Mouse (Mus musculus) embryonic stem cell, embryonic (primary cell): ENCODE measurements around the gene Camkk2.

Experiments used
- CTCF ChIA-PET, 4 experiments: fragments of 300-600 bp in 2 of 4; fragments of 350-600 bp in 2 of 4; sonication (Branson Sonifier 250); formaldehyde crosslinking; loops; one replicate each; lab custom pipeline; 2022; ENCODE audit warnings: inconsistent platforms in 2 of 4; lab: Charles Lee
- POLR2A ChIA-PET, 4 experiments: fragments of 300-600 bp in 2 of 4; fragments of 350-600 bp in 2 of 4; sonication (Branson Sonifier 250); formaldehyde crosslinking; loops; one replicate each; lab custom pipeline; 2022; ENCODE audit warnings: antibody characterized with exemption in 4 of 4, inconsistent platforms in 1 of 4; lab: Charles Lee

The Camkk2 gene

DNA sequence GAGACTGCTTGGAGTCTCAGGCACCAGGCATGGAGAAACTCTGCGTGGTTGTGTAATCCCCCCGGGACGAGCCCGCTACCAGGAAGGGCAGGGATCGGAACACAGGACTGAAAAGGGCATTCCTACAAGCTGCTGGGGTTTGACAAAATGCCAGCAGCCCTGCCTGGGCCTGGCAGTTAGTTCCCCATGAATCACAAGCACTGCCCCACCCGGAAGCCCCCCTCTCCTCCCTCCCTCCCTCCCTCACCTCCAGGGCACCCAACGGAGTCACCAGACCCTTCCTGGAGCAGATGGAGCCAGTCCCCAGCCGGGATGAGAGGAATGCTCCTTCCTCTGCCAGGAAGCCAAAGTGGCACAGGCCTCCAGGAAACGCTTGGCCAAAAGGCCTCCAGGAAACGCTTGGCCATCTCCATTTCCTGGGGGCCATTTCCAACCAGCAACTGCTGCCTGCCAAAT, 8.4 kb downstream of the Camkk2 start:
- CTCF ChIA-PET = interaction anchor here in 3 of 4 experiments (0.6 to 1.7 kb wide), 5 partner anchors 9 to 261 kb away, joined by 3 to 6 read pairs (median 3); no protein-coding TSS in a partner anchor
- POLR2A ChIA-PET = interaction anchor here in 3 of 4 experiments (0.6 to 3.9 kb wide), 23 partner anchors 9 to 350 kb away, joined by 3 to 16 read pairs (median 4); partner anchors contain the start of genes P2rx4 (in 1 of the 3) and Rnf34 (in 1 of the 3)

DNA sequence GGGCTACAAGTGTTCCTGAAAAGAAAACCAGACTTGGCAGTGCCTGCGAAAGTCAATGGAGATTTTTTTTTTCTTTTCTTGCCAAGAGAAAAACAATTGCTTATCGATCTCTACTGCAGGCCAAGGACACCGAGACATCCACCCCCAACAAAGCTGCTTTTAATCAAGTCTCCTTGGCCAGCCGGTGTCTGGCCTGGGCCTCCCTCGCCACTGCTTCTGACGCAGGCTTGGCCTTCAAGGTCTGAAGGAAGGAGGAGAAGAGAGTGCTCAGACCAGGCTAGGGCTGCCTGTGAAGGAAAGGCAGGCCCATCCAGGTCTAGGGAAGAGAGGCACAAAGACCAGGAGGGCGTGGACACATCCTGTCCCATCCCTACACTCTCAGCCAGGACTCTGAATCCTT, 8.9 kb downstream of the Camkk2 start:
- CTCF ChIA-PET = interaction anchor here in 3 of 4 experiments (0.6 to 1.7 kb wide), 6 partner anchors 8 to 482 kb away, joined by 3 to 6 read pairs (median 4); partner anchors contain the start of gene Wdr66 (in 1 of the 3)
- POLR2A ChIA-PET = interaction anchor here in 3 of 4 experiments (0.6 to 3.9 kb wide), 24 partner anchors 9 to 416 kb away, joined by 3 to 16 read pairs (median 4); partner anchors contain the start of genes P2rx4 (in 1 of the 3), Rad9b (in 1 of the 3), Rnf34 (in 1 of the 3) and Vps29 (in 1 of the 3)

DNA sequence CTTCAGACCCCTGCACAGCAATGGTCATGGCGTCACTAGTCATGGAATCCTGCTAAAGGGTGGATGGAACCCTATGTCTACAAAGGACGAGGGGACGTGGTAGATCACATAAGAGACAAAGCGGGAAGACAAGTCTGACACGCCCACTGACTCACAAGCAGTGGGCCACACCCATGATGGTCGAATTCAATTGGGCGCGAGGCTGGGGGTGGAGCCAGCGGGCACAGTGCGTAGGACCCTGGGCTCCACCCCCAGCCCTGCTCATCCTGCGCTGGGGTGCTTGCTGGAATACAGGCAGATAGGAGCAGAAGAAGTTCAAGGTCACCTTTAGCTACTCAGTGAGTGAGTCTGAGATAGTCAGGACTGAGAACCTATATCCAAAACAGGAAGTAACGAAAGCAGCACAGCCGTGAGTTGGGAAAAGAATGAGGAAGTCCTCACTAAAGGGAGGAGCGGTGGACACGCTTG, 10.1 kb downstream of the Camkk2 start:
- POLR2A ChIA-PET = interaction anchor here in 3 of 4 experiments (0.6 to 3.9 kb wide), 27 partner anchors 8 to 415 kb away, joined by 3 to 16 read pairs (median 4); partner anchors contain the start of genes Anapc5 (in 2 of the 3), Orai1 (in 1 of the 3), Rad9b (in 1 of the 3) and Vps29 (in 1 of the 3)
- CTCF ChIA-PET = interaction anchor here in 2 of 4 experiments (0.6 to 1.4 kb wide), 5 partner anchors 13 to 280 kb away, joined by 3 to 4 read pairs (median 4); partner anchors contain the start of gene Orai1 (in 1 of the 2)

DNA sequence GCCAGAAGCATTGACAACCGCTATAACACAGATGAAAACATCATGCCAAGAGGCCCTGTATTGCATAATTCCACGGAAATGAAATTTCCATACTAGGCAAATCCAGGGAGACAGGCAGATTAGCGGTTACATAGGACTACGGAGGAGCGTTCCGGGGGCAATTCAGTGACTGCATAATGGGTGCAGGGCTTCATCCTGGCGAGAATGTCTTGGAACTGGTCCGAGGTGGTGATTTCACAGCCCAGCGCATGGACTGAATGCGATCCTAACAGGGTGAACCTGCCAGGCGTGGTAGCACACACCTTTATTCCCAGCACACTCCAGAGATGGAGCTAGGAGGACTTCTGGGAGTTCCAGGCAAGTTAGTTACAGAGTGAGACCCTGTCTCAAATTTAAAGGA, 11.9 kb downstream of the Camkk2 start:
- POLR2A ChIA-PET = interaction anchor here in 1 of 4 experiments (1.7 kb wide), 1 partner anchor 58 kb away, joined by 4 read pairs; no protein-coding TSS in a partner anchor
- CTCF ChIA-PET = interaction anchor here in 1 of 4 experiments (0.6 kb wide), 1 partner anchor 255 kb away, joined by 11 read pairs; no protein-coding TSS in a partner anchor

DNA sequence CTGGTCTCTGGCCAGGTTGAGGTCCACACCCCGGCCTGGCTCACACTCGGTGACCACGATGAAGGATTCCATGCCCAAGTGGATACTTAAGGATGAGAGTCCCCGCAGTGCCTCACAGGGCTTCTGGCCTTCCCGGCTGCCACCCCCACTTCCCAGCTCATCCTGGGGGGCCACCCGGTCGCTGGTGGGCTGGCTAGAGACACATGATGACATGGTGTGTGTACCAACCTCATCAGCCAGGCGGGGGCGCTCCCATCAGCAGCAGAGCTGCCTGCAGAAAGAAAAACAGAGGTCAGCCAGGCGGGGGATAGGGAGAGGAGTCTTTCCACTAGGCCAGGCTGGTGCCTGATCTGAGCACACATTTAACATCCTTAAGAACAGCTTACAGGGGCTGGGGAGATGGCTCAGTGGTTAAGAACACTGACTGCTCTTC, 15.2 kb downstream of the Camkk2 start:
- ChIA-PET CTCF (interaction anchor here (0.5 to 2.2 kb wide), 27 partner anchors 8 to 410 kb away, joined by 3 to 9 read pairs (median 4); partner anchors contain the start of genes Rad9b (in 1 of the 4) and Vps29 (in 1 of the 4)), POLR2A (interaction anchor here in 3 of 4 experiments (0.6 to 1.9 kb wide), 10 partner anchors 9 to 894 kb away, joined by 3 to 9 read pairs (median 3); partner anchors contain the start of gene Anapc5 (in 1 of the 3))

DNA sequence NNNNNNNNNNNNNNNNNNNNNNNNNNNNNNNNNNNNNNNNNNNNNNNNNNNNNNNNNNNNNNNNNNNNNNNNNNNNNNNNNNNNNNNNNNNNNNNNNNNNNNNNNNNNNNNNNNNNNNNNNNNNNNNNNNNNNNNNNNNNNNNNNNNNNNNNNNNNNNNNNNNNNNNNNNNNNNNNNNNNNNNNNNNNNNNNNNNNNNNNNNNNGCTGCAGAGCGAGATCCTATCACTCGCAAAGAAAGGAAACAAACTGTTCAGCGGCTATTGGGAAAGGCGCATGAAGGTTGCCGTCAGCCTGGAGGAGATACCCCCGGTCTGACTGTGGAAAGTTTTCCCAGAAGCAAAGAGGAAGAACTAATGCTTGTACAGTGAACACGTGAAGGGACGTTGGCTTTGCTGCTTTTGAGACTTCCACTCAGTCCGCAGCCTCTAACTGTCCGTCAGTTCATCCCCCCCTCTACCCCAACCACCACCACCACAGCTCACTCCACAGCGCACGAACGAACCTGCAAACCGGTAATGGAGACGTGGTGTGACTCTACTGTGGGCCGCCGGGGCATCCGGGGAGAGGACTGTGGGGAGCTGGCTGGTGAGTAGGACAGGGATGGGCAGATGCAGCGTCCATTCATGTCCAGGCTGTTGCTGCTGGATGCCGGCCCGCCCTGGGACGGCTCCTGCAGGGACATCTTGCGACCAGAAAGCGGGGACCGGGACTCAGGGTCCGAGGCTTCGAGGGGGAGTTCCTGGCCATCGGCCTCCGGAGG, 15.8 kb downstream of the Camkk2 start:
- CTCF ChIA-PET = interaction anchor here (0.6 to 2.2 kb wide), 22 partner anchors 8 to 409 kb away, joined by 3 to 9 read pairs (median 4); partner anchors contain the start of genes Rad9b (in 1 of the 4) and Vps29 (in 1 of the 4)
- POLR2A ChIA-PET = interaction anchor here in 3 of 4 experiments (0.5 to 1.9 kb wide), 10 partner anchors 16 to 893 kb away, joined by 3 to 12 read pairs (median 3); partner anchors contain the start of gene Anapc5 (in 1 of the 3)

DNA sequence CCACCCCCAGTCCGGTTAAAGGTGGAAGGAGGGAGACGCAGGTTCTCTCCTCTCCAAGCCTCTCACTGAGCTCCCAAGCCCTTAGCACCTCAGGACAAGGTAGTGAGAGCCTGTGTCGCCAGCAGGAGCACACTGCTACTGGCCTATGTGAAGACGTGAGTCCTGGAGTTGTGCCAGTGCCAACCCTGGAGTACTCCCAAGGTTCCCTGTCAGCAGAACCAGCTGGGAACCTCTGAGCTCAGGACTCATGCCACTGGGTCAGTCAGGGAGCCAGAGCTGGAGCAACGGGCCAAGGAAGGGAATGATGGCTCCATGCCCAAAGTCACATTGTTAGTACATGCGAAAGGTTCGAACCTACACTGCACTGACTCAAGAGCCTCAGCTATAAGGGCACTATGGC, 22.5 kb downstream of the Camkk2 start:
- POLR2A ChIA-PET = interaction anchor here (0.6 to 1.8 kb wide), 9 partner anchors 9 to 307 kb away, joined by 3 to 10 read pairs (median 3); no protein-coding TSS in a partner anchor

DNA sequence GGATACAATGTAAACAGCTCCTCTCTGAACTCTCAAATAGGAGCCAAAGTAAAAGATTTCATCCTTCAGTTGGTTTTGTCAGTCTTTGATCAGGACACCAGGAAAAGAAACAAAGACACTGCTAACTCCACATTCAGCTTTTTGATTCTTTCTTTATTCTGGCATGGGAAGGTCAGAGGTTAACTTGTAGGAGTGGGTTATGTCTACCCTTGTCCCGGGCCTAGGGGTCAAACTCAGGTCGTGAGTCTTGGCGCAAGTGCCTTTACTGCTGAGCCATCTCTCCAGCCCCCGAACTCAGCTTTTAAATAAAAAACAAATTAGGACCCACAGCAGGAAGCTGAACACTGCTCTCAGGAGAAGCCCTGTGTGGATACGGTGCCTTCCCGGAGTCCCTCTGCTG, 23.1 kb downstream of the Camkk2 start:
- CTCF ChIA-PET = interaction anchor here (0.5 to 2.7 kb wide), 6 partner anchors 8 to 283 kb away, joined by 3 to 8 read pairs (median 4); no protein-coding TSS in a partner anchor
- POLR2A ChIA-PET = interaction anchor here in 3 of 4 experiments (0.6 to 1.2 kb wide), 6 partner anchors 9 to 968 kb away, joined by 3 to 5 read pairs (median 4); no protein-coding TSS in a partner anchor

More for the DNA sequence above, 22.5 kb downstream of the Camkk2 start:
- CTCF ChIA-PET = interaction anchor here (0.6 to 1.2 kb wide), 8 partner anchors 13 to 595 kb away, joined by 3 to 5 read pairs (median 3); no protein-coding TSS in a partner anchor

DNA sequence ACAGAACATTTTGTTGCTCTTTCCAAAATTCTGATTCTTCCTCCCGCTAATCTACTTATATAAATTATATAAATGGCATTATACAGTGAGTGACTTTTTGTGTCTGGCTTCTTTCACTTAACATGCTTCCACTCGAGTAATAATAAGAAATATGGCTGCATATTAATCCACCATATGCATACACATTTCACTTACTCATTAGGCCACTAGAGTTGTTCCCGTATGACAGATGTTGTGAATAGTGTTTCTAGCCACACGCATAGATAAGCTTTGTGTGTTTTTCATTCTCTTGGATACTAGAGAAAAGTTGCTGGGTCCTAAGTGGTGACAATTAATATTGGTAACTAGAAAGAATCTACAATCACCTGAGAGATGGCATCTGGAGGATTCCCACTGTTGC, 23.6 kb downstream of the Camkk2 start:
- ChIA-PET CTCF (interaction anchor here in 3 of 4 experiments (0.5 to 2.7 kb wide), 6 partner anchors 8 to 284 kb away, joined by 3 to 8 read pairs (median 4); no protein-coding TSS in a partner anchor), POLR2A (interaction anchor here in 2 of 4 experiments (0.5 to 1.2 kb wide), 5 partner anchors 8 to 70 kb away, joined by 3 to 4 read pairs (median 4); no protein-coding TSS in a partner anchor)

DNA sequence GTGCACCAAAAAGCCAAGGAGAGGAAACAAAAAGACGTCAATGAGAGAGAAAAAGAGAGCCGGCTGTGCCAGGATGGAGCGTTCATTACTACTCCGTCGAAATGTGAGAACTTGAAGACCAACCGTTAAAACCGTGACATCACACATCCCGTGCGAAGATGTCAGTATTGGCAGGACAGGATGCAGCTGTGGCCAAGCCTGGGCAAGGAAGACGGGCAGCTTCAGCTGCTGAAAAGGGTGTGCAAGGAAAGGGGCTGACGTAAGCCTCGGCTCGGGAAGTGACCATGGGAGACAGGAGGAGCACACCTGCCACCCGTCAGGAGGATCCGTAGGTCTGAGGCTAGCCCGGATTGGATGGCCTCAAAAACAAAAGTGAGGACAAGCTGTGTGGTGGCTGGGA, 24.7 kb downstream of the Camkk2 start:
- ChIA-PET POLR2A (interaction anchor here in 3 of 4 experiments (0.6 to 1.7 kb wide), 5 partner anchors 10 to 259 kb away, joined by 3 to 4 read pairs (median 3); no protein-coding TSS in a partner anchor), CTCF (interaction anchor here in 3 of 4 experiments (0.6 to 2.7 kb wide), 3 partner anchors 9 to 17 kb away, joined by 6 to 8 read pairs (median 8); no protein-coding TSS in a partner anchor)

DNA sequence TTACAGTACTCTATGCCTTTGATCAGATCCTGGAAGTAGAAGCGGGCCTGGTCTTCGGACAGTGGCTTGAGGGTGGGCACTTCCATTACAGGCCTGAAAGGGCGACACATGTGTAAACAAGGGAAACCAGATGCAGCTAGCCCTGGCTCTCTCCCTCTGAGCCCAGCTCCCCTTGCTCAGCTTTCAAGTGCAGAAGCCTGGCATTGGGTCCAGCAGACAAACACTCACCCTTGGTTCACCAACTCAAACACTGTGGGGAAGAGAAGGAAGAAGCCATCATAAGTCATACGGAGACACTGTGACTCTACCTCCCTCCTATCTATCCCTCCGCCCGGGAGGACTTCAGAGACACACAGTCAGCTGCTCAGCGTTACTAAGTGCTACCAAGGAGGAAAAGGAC, 31.3 kb downstream of the Camkk2 start:
- ChIA-PET CTCF (interaction anchor here in 2 of 4 experiments (0.6 to 2.3 kb wide), 6 partner anchors 16 to 311 kb away, joined by 3 to 7 read pairs (median 4); no protein-coding TSS in a partner anchor), POLR2A (interaction anchor here in 3 of 4 experiments (0.6 to 2.0 kb wide), 5 partner anchors 8 to 875 kb away, joined by 3 to 10 read pairs (median 4); no protein-coding TSS in a partner anchor)

DNA sequence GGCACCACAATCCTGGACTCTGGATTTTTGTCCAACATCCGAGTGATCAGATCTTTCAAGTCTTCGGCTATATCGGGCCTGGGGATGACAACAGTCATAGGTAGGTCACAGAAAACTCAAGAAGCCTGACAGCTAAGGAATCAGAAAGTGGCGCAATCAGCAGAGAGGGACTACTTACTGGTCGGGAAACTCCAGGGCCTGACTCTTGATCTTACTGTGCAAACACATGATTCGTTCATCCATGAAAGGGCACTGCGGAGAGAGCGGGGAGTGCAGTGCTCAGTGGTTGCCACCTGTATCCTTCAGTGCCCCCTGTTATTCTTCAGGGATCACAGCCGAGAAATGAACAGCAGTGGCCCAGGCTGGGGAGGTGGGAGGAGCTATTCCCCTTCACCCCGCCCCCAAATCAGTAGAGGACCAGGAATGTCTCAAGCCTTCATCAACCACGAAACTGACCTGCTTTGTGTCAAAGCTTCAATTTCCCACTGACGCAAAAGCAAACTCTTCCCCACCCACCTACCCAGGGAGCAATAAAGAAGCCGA, 35.3 kb downstream of the Camkk2 start:
- CTCF ChIA-PET = interaction anchor here (0.5 to 2.0 kb wide), 6 partner anchors 8 to 25 kb away, joined by 3 to 12 read pairs (median 4); no protein-coding TSS in a partner anchor
- POLR2A ChIA-PET = interaction anchor here in 3 of 4 experiments (0.7 to 2.6 kb wide), 10 partner anchors 8 to 390 kb away, joined by 3 to 9 read pairs (median 3); partner anchors contain the start of genes P2rx4 (in 1 of the 3), Rad9b (in 1 of the 3) and Vps29 (in 1 of the 3)

DNA sequence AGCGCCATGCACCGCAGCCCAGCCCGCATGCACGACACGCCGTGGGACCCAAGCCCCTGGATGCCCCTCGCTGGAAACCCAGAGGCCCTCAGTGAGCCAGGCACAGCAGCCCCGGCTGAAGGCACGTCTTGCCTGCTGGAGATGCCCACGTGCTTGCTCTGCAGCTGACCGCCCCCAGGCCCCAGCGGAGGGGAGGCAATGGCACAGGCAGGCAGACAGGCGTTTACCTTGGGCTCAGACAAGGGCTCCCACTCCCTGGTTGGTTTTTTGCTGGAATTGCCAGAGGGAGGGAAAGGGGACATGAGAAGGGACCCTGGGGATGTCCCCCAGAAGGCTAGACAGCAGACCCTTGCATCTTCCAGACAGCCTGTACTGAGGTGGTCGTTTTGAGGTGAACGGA, 42.4 kb downstream of the Camkk2 start:
- CTCF ChIA-PET = interaction anchor here in 3 of 4 experiments (1.1 to 1.6 kb wide), 4 partner anchors 7 to 413 kb away, joined by 3 to 5 read pairs (median 4); no protein-coding TSS in a partner anchor
- POLR2A ChIA-PET = interaction anchor here in 2 of 4 experiments (0.8 to 2.1 kb wide), 5 partner anchors 7 to 33 kb away, joined by 3 to 7 read pairs (median 5); no protein-coding TSS in a partner anchor

DNA sequence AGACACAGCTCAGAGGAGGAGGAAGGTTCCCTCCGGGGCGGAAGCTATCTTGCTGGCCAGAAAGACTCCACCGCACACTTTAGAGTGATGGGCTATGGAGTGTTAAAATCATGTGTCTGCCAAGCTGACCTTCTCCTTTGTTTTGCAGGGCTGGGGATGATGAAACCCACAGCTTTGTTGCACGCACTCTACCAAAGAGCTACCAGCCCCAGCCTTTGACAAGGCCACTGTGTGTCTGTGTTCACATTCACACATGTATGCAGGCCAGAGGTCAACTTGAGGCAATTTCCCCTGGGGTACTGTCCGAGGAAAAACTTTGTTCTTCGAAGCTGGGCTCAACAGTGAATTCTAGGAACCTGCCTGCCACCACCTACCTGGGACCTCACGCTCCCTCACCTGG, 43.4 kb downstream of the Camkk2 start:
- ChIA-PET CTCF (interaction anchor here (0.5 to 1.6 kb wide), 7 partner anchors 8 to 414 kb away, joined by 3 to 5 read pairs (median 4); no protein-coding TSS in a partner anchor), POLR2A (interaction anchor here in 3 of 4 experiments (0.5 to 2.1 kb wide), 7 partner anchors 8 to 985 kb away, joined by 3 to 7 read pairs (median 3); partner anchors contain the start of genes Anapc5 (in 1 of the 3) and P2rx4 (in 1 of the 3))

DNA sequence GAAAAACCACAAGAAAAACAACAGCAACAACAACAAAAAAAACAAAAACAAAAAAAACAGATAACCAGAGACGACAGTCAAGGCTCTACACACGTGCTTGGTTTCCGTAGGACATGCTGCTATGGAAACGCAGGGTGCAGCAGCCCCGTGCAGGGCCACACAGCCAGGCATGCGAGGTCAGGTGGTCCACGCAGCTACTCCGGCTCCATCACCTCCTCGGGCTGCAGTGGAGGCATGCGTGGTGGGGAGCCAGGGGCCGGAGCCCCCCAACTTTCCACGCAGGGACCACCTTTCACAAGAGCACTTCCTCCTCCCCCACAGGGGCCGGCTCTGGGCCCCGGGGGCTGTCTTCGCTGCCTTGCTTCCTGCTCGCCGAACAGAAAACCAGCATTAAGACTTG, 45.3 kb downstream of the Camkk2 start:
- CTCF ChIA-PET = interaction anchor here in 1 of 4 experiments (0.7 kb wide), 1 partner anchor 1064 kb away, joined by 12 read pairs; no protein-coding TSS in a partner anchor
- POLR2A ChIA-PET = interaction anchor here in 2 of 4 experiments (0.9 to 1.2 kb wide), 3 partner anchors 30 to 281 kb away, joined by 3 to 4 read pairs (median 3); no protein-coding TSS in a partner anchor
